Mouse (Mus musculus) liver, adult 2 months (tissue): ENCODE measurements around the gene Lama5.

Experiments used
- CTCF ChIP-seq: fragments of 200-500 bp; IDR thresholded peaks from 2 replicates; pipeline ENCODE4 v1.5.1; 2011; ENCODE audit warnings: low read depth, low read length, control low read depth
- POLR2A ChIP-seq: fragments of 200-500 bp; IDR thresholded peaks from 2 replicates; pipeline ENCODE4 v1.6.1; 2011; ENCODE audit warnings: low read length, control low read depth; ENCODE audit not compliant: insufficient read depth; ENCODE audit errors: extremely low read depth

DNA sequence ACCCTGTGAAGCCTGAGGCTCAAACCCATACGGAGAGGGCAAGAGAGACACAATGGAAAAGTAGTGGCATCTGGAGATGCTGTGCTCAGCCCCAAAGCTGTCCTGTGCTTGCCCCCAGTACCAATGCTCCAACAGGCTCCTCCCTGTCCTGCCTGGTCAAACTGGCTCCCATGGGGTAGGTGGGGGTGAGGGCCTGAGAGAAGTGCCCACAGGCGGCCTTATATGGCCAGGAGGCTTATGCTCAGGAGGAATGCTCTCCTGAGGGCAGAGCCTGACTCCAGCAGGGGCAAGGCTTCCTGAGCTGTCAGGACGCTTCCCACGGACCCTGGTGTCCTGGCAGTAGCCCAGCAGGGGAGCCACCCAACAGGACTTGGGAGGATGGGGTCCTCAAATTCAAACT is 4.8 kb upstream of the Lama5 start:
- no peak for TF ChIP-seq CTCF
- no peak for TF ChIP-seq POLR2A
